Mouse (Mus musculus) thymus, adult 18-20 months (tissue): Measurements from ENCODE around the gene Mmp15.
A peak's percentile ranks its signal among the peaks of the same experiment; 100 is the strongest.

ENCODE experiments used
- DNase-seq, 2 experiments: peaks; one replicate each; pipeline ENCODE4 v3.0.0; 2022; ENCODE audit warnings: mixed read lengths in 2 of 2

Mmp15 gene

GRCm38 (mm10) chr8:95344668-95345067 lies 7.4 kb upstream of the Mmp15 start:
- DNase-seq = no peak

GRCm38 (mm10) chr8:95346643-95347545 lies 5.2 kb upstream of the Mmp15 start:
- DNase-seq = peak in 1 of 2 experiments; percentile 42

GRCm38 (mm10) chr8:95348356-95348755 lies 3.7 kb upstream of the Mmp15 start:
- DNase-seq = no peak

- DNase-seq = no peak
Observed at GRCm38 (mm10) chr8:95348811-95349630, 3.0 kb upstream of the Mmp15 start.

- DNase-seq = no peak
Observed at GRCm38 (mm10) chr8:95351461-95351860, 607 bp upstream of the Mmp15 start.

- no peak for DNase-seq
Observed at GRCm38 (mm10) chr8:95352871-95353866, 1.1 kb downstream of the Mmp15 start.

- DNase-seq = no peak
Observed at GRCm38 (mm10) chr8:95354606-95355005, 2.5 kb downstream of the Mmp15 start.

- DNase-seq = no peak
Observed at GRCm38 (mm10) chr8:95358550-95359411, 6.7 kb downstream of the Mmp15 start.

- DNase-seq = no peak
Observed at GRCm38 (mm10) chr8:95360181-95361015, 8.3 kb downstream of the Mmp15 start.

GRCm38 (mm10) chr8:95361016-95361341 lies 8.9 kb downstream of the Mmp15 start:
- DNase-seq = no peak

GRCm38 (mm10) chr8:95362272-95362671 lies 10.2 kb downstream of the Mmp15 start:
- DNase-seq = no peak

GRCm38 (mm10) chr8:95363849-95364248 lies 11.8 kb downstream of the Mmp15 start:
- no peak for DNase-seq

- DNase-seq = peak; percentile 55 to 63
Observed at GRCm38 (mm10) chr8:95369581-95370326, 17.7 kb downstream of the Mmp15 start.

GRCm38 (mm10) chr8:95373389-95374002 lies 21.4 kb downstream of the Mmp15 start:
- DNase-seq = no peak

GRCm38 (mm10) chr8:95374429-95374828 lies 22.4 kb downstream of the Mmp15 start:
- no peak for DNase-seq

GRCm38 (mm10) chr8:95375374-95375930 lies 23.4 kb downstream of the Mmp15 start:
- DNase-seq = no peak

- no peak for DNase-seq
Observed at GRCm38 (mm10) chr8:95376309-95376999, 24.4 kb downstream of the Mmp15 start.

GRCm38 (mm10) chr8:95377101-95377500 lies 25.0 kb downstream of the Mmp15 start:
- DNase-seq = no peak
